Mouse (Mus musculus): Measurements from ENCODE around the gene Aqp3.
"Not testable (repeated sequence)": the region's sequence is repeated elsewhere in the genome, so short reads cannot be mapped to it uniquely, and the experiment has no call there.

Aqp3 gene

DNA sequence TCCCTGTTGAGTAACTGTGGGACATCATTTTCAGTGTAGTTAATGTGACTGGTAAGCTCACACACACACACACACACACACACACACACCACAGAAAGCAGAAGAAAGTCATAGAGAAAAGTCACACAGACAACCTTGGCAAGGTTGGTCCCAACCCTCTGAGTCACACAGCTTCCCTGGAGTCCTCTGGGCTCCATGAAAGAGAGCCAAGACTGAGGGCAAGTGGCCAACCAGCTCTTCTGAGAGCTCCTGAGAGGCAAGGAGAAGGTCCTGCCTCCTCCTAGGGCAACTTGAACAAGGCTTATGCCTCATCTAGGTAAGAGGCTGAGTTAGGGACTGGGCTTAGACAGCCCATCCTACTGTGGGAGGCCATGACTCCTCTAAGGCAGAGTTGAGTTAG is 4.9 kb upstream of the Aqp3 start:
- DNase-seq = no peak

DNA sequence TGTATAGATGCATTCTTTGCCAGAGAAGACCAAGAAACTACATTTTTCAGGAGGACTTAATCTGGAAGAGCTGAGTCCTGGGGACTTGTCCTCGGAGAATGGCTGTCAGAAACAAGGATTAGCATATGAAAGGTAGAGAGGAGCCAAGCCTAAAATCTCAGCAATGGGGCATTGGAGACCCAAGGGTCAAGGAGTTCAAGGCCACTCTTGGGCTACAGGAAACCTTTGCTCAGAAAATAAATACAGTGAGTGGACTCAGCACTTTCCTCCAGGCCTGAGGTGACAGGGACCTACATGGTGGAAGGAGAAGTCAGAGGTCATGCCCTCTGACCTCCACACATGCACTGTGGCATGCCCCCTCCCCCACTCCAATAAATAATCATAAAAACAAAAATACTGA is 3.0 kb upstream of the Aqp3 start:
- DNase-seq = no peak

GRCm38 (mm10) chr4:41098577-41098951 is 581 bp upstream of the Aqp3 start:
- peak in 1 of 2 experiments; percentile 45 for DNase-seq

DNA sequence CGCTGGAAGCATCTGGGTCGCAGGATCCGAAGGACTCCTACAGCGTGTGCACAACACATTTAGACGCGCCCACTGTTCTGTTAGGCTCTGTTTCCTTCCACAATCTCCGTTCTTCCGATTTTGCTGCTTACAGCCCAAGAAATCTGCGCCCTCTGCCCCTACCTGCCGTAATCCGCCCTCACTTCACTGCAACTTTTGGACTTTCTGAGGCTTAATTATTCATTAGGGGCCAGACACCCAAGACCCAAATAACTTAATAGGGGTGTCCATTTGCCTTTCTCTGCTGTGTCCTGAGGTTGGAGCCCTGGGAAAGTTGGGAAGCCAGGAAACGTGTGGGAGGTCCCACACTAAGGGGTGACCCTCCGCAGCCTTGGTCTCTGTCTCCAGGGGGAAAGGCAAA is 602 bp downstream of the Aqp3 start:
- DNase-seq = no peak

DNA sequence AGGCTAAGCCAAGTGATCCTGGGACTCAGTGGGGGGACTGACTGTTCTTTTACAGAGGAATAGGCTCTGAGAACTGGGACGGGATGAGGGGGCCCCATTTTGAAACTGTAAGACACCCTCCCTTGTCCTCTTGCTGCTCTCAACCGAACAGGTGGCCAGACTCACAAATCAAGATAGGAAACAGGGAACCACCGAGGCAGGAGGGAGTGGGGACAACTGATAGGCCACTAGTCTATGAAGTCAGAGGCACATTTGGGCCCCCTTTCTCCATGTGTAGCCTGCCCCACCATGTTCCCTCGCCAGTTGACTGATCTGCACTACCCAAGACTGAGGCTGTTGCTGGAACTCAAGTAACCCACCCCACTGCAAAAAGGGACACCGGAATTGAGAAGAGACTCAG is 1.2 kb downstream of the Aqp3 start:
- DNase-seq = no peak

DNA sequence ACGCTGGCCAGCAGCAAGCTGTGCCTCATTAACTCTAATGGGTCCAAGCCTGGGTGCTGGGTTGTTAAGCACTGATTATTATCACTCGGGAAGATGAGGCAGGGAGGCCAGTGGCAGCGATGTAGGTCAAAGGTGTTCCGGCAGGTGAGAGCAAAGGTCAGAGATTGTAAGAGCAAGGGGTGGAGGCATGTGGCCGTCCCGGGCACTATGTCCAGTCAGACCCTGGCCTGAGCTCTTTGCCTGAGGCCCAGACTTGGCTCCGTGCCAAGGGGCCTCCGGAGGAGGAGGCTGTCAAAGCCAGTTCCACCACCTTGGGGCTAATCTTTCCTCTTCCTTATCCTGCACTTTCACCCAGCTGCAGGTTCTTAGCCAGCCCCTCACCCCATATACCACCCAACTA is 1.8 kb downstream of the Aqp3 start:
- peak; percentile 63 to 75 for DNase-seq

GRCm38 (mm10) chr4:41094361-41094760 is 3.6 kb downstream of the Aqp3 start:
- DNase-seq = peak; percentile 30 to 40

GRCm38 (mm10) chr4:41092958-41093357 is 5.0 kb downstream of the Aqp3 start:
- DNase-seq = no peak

DNA sequence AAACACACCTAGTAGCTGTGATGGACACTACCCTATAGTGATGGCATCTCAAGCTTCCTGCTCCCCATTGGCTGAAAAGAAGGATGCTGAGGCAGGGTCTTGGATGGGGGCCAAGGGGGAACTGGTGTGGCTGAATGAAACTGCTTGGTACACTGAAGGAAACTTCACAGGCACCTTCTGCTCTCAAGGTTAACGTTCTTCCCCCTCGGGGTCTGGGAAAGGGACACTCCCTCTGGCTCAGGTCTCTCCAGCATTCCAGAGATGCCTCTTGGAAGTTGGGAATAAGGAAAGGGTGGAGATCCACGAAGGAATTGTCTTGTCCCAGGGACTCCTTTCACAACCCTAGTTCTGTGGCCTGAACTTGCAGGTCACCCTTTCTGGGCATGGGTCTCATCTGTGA is 6.6 kb downstream of the Aqp3 start:
- no peak for DNase-seq

GRCm38 (mm10) chr4:41089705-41090104 is 8.3 kb downstream of the Aqp3 start:
- no peak for DNase-seq

DNA sequence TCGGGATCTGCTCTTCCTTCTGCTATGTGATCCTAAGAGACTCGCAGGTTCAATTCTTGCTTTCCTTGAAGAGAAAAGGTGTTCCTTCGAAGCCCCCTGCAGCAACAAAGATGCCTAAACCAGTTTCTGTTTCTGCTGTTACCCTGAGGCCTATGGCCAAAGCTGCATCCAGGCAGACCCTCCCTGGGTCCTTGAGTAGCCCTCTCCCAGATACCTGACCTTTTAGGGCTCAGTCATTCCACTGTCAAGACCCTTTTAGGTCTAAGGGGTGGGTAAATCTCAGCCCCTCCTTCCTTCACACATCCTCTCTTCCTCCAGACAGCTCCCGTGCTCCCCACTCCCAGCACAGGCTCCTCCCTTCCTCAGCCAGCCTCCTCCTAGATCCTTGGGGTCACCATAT is 8.8 kb downstream of the Aqp3 start:
- no peak for DNase-seq

- DNase-seq = no peak
These were observed 10.3 kb downstream of the Aqp3 start for GRCm38 (mm10) chr4:41087459-41088298.

DNA sequence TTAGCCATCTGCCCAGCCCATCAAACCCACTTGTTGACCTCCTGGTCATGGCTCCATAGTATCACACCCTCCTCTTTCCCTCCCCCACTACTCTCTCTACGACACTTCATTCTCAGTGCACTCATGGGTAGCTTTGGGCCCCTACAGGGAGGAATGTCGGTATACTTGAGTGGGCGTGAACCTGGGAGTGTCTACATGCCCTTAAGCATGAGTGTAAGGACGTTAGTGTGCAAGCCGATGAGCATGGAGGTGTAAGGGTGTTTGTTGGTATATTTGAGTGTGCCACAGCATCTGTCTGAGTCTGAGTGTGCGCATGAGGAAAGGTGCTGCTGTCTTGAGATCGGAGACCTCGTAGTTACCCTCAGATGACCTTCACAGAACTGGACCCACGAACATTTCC is 11.0 kb downstream of the Aqp3 start:
- DNase-seq = no peak

DNA sequence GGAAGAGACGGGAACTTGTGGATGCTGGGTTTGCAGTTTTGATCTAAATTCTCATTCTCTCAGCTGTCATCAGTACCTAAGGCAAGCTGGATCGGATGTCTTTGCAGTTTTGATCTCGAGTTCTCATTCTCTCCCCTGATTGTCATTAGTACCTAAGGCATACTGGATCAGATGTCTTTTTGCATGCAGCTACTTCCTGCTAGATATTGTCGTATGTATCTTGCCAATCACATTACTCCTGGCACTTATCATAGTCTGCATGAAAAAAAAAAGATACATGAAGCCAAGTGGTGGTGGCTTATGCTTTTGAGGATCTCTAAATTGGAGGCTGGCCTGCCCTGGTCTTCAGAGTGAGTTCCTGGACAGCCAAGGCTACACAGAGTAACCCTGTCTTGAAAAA is 13.2 kb downstream of the Aqp3 start:
- no peak for DNase-seq

DNA sequence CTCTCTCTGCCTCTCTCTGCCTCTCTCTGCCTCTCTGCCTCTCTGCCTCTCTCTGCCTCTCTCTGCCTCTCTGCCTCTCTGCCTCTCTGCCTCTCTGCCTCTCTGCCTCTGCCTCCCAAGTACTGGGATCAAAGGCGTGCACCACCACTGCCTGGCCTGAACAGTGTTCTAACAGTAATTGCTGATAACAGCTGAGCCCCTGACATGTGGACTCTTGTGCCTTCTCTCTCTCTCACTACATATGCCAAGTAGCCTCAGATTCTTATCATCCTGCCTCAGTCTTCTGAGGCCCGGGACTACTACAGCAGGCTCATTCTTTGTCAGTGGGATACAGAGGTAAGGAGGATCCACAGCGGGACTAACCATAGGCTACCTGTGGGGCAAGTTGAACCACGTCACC is 15.2 kb downstream of the Aqp3 start:
- DNase-seq = not testable (repeated sequence)

- no peak for DNase-seq
These were observed 16.2 kb downstream of the Aqp3 start for GRCm38 (mm10) chr4:41081733-41082132.

DNA sequence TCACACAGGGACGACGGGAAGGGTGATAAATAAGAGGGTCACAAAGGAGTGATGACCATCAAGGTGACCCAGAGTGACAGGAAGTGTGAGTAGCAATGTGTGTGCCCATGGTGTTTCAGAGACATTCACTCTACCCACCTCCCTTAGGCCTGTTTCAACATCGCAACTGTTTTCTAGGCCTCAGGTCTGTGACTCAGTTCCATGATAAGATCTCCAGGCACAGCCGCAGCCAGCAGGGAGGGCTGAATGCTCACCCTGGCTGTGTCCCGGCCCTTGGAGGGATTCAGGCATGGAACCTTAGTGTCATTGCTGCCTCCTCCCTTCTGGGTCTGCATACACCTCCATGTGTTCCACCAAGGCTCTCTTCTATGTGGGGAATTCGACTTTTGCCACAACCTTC is 19.3 kb downstream of the Aqp3 start:
- DNase-seq = no peak

GRCm38 (mm10) chr4:41074461-41074860 is 23.5 kb downstream of the Aqp3 start:
- no peak for DNase-seq

DNA sequence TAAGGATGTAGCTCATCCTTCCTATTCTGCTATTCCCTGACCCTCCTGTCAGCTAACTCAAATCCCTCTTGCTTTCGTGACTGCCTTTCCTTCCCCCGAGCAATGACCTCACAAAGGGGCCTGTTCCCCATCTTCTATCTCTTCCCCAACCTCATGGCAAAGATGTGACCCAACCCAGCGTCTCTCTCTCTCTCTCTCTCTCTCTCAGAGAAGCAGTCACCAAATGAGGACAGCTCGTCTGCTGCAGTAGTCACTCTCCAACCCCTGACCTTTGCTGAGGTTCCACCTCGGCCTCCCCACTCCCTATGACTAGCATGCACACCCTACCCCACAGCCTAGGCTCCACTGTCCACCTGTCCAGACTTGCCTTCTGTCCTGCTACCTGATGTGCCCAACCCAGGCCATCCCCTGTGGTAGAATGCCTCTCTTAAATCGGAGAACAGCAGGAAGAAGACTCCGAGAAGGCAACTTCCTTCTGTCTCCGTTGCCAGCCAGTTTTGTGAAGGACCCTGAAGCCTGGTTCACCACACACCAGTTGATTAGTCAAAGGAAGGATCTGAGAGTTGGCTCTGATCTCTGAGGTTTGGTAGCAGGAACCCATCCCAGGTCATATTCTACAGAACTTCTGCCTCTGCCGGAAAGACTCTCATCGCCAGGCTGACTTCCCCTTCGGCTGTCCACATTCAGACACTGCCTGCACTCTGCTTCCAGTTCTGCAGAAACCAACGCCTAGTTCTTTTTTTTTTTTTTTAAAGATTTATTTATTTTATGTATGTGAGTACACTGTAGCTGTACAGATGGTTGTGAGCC is 24.8 kb downstream of the Aqp3 start:
- DNase-seq = no peak

DNA sequence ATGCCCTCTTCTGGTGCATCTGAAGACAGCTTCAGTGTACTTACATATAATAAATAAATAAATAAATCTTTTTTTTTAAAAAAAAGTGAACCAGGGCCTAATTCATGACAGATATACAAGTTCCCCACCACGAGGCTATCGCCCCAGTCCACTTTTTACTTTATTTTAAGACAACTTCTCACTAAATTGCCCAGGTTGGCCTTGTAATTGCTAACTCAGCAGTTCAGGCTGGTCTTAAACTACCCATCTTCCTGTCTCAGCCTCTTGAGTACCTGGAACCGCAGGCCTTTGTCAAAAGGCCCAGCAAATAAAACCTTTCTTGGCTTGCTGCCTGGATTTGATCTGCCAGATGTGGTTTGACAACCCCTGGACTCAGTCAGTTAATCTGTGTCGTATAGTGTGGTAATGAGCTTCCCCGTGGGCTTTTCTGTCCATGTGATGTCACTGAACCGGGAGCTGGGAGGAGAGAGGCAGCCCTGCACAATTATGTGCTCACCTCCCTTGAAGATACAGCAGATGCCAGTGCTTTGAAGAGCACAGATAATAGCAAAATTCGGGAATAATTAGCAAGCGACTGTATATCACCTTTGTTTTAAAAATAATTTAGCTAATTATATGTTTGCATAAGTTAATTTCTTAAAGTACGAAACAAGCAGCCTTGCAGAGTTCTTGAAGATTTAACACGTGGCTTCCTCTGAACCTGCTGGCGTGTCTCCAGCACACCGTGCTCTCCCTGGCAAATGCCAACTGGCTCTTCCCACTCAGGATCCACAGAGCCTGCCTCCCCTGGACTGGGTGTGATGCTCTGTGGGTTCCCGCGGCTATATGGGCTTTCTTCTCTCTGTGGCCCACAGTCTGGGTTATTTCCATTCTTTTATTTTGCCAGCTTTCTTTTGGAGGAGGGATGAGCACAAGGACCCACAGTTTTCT is 26.2 kb downstream of the Aqp3 start:
- DNase-seq = no peak

GRCm38 (mm10) chr4:41065196-41065595 is 32.8 kb downstream of the Aqp3 start:
- DNase-seq = no peak

DNA sequence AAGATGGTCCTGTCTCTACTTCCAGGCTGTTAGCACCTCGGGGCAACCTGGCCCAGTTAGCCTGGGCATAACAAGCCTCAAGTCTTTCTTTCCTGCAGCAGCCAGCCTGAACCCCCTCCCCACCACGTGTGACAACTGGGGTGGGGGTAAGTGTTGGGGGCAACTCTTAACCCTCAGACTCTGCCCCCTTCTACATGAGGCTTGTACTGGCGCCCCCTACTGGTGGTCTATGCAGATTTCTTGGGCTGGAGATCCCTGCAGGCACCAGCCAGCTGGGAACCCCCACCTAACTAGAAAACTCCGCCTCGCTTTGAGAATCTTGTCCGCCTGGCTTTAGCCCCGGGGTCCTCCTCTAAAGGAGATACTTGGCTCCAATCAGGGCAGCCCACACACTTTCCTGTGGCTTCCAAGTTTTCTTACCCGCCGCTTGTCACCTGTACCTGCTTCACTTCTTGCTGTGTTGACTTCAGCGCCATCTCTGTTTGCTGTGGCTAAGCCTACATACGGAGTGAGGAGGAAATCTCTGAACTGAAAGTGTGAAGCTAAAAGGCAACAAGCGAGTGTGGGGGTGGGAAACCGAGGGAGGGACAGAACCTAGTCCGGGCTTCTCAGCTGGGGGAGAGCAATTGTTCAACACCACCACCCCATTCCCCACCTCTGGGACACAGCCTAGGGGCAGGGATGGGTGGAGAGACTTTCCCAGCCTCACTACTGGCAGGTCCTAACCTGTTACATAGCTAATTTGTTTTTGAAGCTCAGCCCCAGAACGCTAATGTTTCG is 33.9 kb downstream of the Aqp3 start:
- peak; percentile 56 to 66 for DNase-seq
